Mouse (Mus musculus): ENCODE measurements around the gene Lrrc4.

DNA sequence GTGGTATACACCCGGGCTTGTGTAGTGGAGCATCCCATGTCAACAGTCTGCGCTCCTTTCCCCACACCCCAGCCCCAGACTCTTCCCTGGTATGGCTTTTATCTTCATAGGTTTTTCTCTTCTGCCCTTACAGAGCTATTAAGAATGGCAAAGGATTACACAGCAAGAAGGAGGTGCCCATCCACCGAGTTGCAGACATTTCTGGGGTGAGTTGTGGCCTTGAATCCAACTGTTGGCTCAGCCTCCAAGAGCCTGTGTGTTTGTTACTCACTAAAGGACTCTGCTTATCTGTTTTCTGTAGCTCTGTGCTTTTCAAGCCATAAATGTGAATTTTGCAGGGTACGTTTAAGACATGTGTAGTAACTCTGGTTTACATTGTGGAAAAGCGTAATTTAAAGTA is 106.8 kb downstream of the Lrrc4 start:
- TF ChIP-seq POLR2A (IDR thresholded peaks at IDR 0.05; ENCODE audit: extremely low read depth, insufficient read depth, low read length) (no peak), CTCF (IDR thresholded peaks at IDR 0.05; ENCODE audit: extremely low read depth, insufficient read depth, low read length) (no peak)

Measured in cortical plate, adult 2 months (tissue).